Mouse (Mus musculus) lung, embryonic 16.5 days (tissue): ENCODE measurements at regions not wholly inside any gene's neighbourhood (a gene's known extent, or its start where the extent isn't known, plus 50 kb on each side); places are given as distances from the start of the nearest gene placed in this dataset.

ENCODE experiments used
- ATAC-seq: fragments of 200-750 bp; cut with Nextera tagmentation; 2 replicates; pipeline ENCODE4 v1.8.0; 2017; ENCODE audit warnings: low read depth, mild to moderate bottlenecking, moderate library complexity
- H3K27ac ChIP-seq: fragments of 300-500 bp; sonication (generic); 2 replicates; pipeline ENCODE4 v1.5.1; 2014; ENCODE audit warnings: mild to moderate bottlenecking, control low read depth, low read length
- H3K27me3 ChIP-seq: fragments of 300-500 bp; sonication (generic); 2 replicates; pipeline ENCODE4 v1.6.1; 2014; ENCODE audit warnings: low read depth, low read length, mixed read lengths; ENCODE audit not compliant: control insufficient read depth, insufficient read depth
- H3K36me3 ChIP-seq: fragments of 300-500 bp; sonication (generic); 2 replicates; pipeline ENCODE4 v1.6.1; 2014; ENCODE audit warnings: low read length; ENCODE audit not compliant: control insufficient read depth, insufficient read depth
- H3K4me1 ChIP-seq: fragments of 300-500 bp; sonication (generic); replicated peaks from 2 replicates; pipeline ENCODE4 v1.6.1; 2014; ENCODE audit warnings: low read length, mixed read lengths; ENCODE audit not compliant: control insufficient read depth, insufficient read depth
- H3K4me2 ChIP-seq: fragments of 300-500 bp; sonication (generic); 2 replicates; pipeline ENCODE4 v1.6.1; 2014; ENCODE audit warnings: low read depth, low read length, control low read depth
- H3K4me3 ChIP-seq: fragments of 300-500 bp; sonication (generic); 2 replicates; pipeline ENCODE4 v1.5.1; 2014; ENCODE audit warnings: mild to moderate bottlenecking, low read length, control low read depth
- H3K9ac ChIP-seq: fragments of 300-500 bp; sonication (generic); 2 replicates; pipeline ENCODE4 v1.6.1; 2014; ENCODE audit warnings: low read length, control low read depth
- H3K9me3 ChIP-seq: fragments of 300-500 bp; sonication (generic); 2 replicates; pipeline ENCODE4 v1.6.1; 2016; ENCODE audit warnings: low read length; ENCODE audit not compliant: control insufficient read depth
- WGBS: fragments of 180-500 bp; shearing (Covaris S2); extraction: QIAGEN DNeasy Blood & Tissue Kit; methylation state at CpG from one replicate; pipeline ENCODE4 v1.1.7; 2014; 5-methylcytosine and 5-hydroxymethylcytosine counted together

- Histone ChIP-seq H3K4me2 (no peak overlapping the region), H3K9ac (no peak overlapping the region), H3K27me3 (no peaks in the 10 kb centered on the region), H3K27ac (no peak overlapping the region), H3K4me1 (no peaks in the 10 kb centered on the region), H3K4me3 (no peak overlapping the region), H3K9me3 (no peaks in the 10 kb centered on the region), H3K36me3 (no peaks in the 10 kb centered on the region)
- ATAC-seq = no peak
These were observed 86.9 kb downstream of the Alx1 start for GRCm38 (mm10) chr10:102943156-102943555.

- no peaks in the 10 kb centered on the region for H3K27me3 ChIP-seq
These were observed 89.0 kb downstream of the Alx1 start for GRCm38 (mm10) chr10:102940823-102941519.

GRCm38 (mm10) chr10:102931445-102931844 is 98.6 kb downstream of the Alx1 start:
- ATAC-seq = no peak
- Histone ChIP-seq H3K4me3 (no peak overlapping the region), H3K27me3 (no peaks in the 10 kb centered on the region), H3K27ac (no peak overlapping the region), H3K4me1 (no peaks in the 10 kb centered on the region), H3K36me3 (no peaks in the 10 kb centered on the region), H3K9me3 (no peaks in the 10 kb centered on the region), H3K9ac (no peak overlapping the region), H3K4me2 (no peak overlapping the region)
- 45% methylated on average over 3 of the region's 3 CpGs for WGBS

More at GRCm38 (mm10) chr10:102940823-102941519, 89.0 kb downstream of the Alx1 start:
- Histone ChIP-seq H3K9me3 (no peaks in the 10 kb centered on the region), H3K36me3 (no peaks in the 10 kb centered on the region), H3K4me3 (no peak overlapping the region), H3K4me1 (no peaks in the 10 kb centered on the region), H3K4me2 (no peak overlapping the region), H3K9ac (no peak overlapping the region), H3K27ac (no peak overlapping the region)
- no peak for ATAC-seq

GRCm38 (mm10) chr10:102928651-102929050 is 101.4 kb downstream of the Alx1 start:
- 45% methylated on average over 1 of the region's 1 CpGs for WGBS
- no peak for ATAC-seq
- H3K4me3 ChIP-seq = no peak overlapping the region
- no peaks in the 10 kb centered on the region for H3K9me3 ChIP-seq
- H3K4me2 ChIP-seq = no peak overlapping the region
- no peak overlapping the region for H3K9ac ChIP-seq
- H3K36me3 ChIP-seq = no peaks in the 10 kb centered on the region
- H3K27me3 ChIP-seq = no peaks in the 10 kb centered on the region
- no peak overlapping the region for H3K27ac ChIP-seq
- no peaks in the 10 kb centered on the region for H3K4me1 ChIP-seq

- Histone ChIP-seq H3K4me1 (no peaks in the 10 kb centered on the region), H3K27ac (no peak overlapping the region), H3K4me2 (no peak overlapping the region), H3K27me3 (no peaks in the 10 kb centered on the region), H3K4me3 (no peak overlapping the region), H3K36me3 (no peaks in the 10 kb centered on the region), H3K9me3 (no peaks in the 10 kb centered on the region), H3K9ac (no peak overlapping the region)
- ATAC-seq = no peak
- WGBS = 8% methylated on average over 2 of the region's 2 CpGs
These were observed 132.6 kb downstream of the Alx1 start for GRCm38 (mm10) chr10:102897368-102897767.

GRCm38 (mm10) chr10:102895952-102896351 is 134.1 kb downstream of the Alx1 start:
- Histone ChIP-seq H3K27ac (no peak overlapping the region), H3K27me3 (no peaks in the 10 kb centered on the region), H3K4me2 (no peak overlapping the region), H3K9ac (no peak overlapping the region), H3K36me3 (no peaks in the 10 kb centered on the region), H3K9me3 (no peaks in the 10 kb centered on the region), H3K4me1 (no peaks in the 10 kb centered on the region), H3K4me3 (no peak overlapping the region)
- WGBS = 6% methylated on average over 1 of the region's 1 CpGs
- no peak for ATAC-seq

GRCm38 (mm10) chr10:102892373-102892772 is 137.6 kb downstream of the Alx1 start:
- no peaks in the 10 kb centered on the region for H3K27me3 ChIP-seq
- ATAC-seq = no peak
- WGBS = 82% methylated on average over 3 of the region's 3 CpGs

GRCm38 (mm10) chr10:102889709-102890108 is 140.3 kb downstream of the Alx1 start:
- H3K9me3 ChIP-seq = no peaks in the 10 kb centered on the region
- no peaks in the 10 kb centered on the region for H3K36me3 ChIP-seq
- no peak overlapping the region for H3K9ac ChIP-seq
- no peaks in the 10 kb centered on the region for H3K27me3 ChIP-seq
- no peak overlapping the region for H3K27ac ChIP-seq
- H3K4me2 ChIP-seq = no peak overlapping the region
- WGBS = 74% methylated on average over 3 of the region's 3 CpGs
- no peak for ATAC-seq
- no peak overlapping the region for H3K4me3 ChIP-seq
- H3K4me1 ChIP-seq = no peaks in the 10 kb centered on the region

More at GRCm38 (mm10) chr10:102892373-102892772, 137.6 kb downstream of the Alx1 start:
- Histone ChIP-seq H3K4me2 (no peak overlapping the region), H3K36me3 (no peaks in the 10 kb centered on the region), H3K27ac (no peak overlapping the region), H3K4me3 (no peak overlapping the region), H3K9me3 (no peaks in the 10 kb centered on the region), H3K9ac (no peak overlapping the region), H3K4me1 (no peaks in the 10 kb centered on the region)

GRCm38 (mm10) chr10:102881824-102882438 is 148.1 kb downstream of the Alx1 start:
- ATAC-seq = no peak

More at GRCm38 (mm10) chr10:102881824-102882438, 148.1 kb downstream of the Alx1 start:
- Histone ChIP-seq H3K4me2 (no peak overlapping the region), H3K36me3 (no peaks in the 10 kb centered on the region), H3K9ac (no peak overlapping the region), H3K27ac (no peak overlapping the region), H3K4me3 (no peak overlapping the region), H3K9me3 (no peaks in the 10 kb centered on the region), H3K27me3 (no peaks in the 10 kb centered on the region), H3K4me1 (no peaks in the 10 kb centered on the region)
- 53% methylated on average over 6 of the region's 6 CpGs for WGBS
